Comparison of ENCODE assay signal across 31 mouse cellular contexts in the genomic region with DNA sequence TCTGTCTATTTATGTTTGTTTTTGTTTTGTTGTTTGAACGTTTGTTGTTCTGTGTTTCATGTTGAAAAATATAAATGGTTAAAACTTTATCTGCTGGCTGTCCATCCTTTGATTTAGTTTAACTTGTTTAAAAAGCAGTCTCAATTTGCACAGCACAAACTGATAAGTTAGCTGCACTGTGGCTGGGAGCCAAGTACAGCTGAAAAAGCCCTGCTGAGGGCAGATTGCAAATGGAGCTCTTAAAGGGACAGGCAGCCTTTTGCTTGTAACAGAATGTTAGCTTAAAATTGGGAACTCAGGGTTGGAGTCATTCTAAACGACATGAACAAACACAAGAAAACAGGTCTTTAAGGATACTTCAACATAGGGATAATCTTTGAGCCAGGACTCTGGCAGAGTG. TPM values are rescaled to one million over a fixed set of nuclear protein-coding genes. Genes with fewer than 3 reads are reported as not detected.
DNase-seq lines count a peak whose midpoint lies in the region; ATAC-seq and TF ChIP-seq lines count a peak whose summit lies in the region.
"Not testable (repeated sequence)": the region's sequence is repeated elsewhere in the genome, so short reads cannot be mapped to it uniquely, and the experiment has no call there.
"Had no signal": no experiment of that assay in that cellular context is flagged by ENCODE, and none has a peak within 500 bp of the region (broad histone marks: within the 10 kb centered on the region; RNA-seq: fewer than 3 reads in every experiment).

No protein-coding gene starts in this region.

- peak overlapping the region; percentile 34 for H3K4me3 ChIP-seq in gastrocnemius, adult 2 months
- peak overlapping the region; percentile 14; the same call in 1 of the 2 replicates for H3K4me3 ChIP-seq in heart, adult 2 months
- not testable (repeated sequence) for H3K4me3 ChIP-seq in heart, embryonic 15.5 days

- not testable (repeated sequence) for H3K36me3 ChIP-seq in heart, adult 2 months (ENCODE audit: control insufficient read depth, insufficient read depth, low read length); heart, embryonic 15.5 days

- WGBS in heart, adult 2 months = 29% methylated on average over 2 of the region's 2 CpGs
- 40% methylated on average over 2 of the region's 2 CpGs for WGBS in heart, embryonic 15.5 days

- TF ChIP-seq POLR2A in heart, adult 2 months (IDR thresholded peaks at IDR 0.05; ENCODE audit: insufficient read depth, low read depth, low read length) = not testable (repeated sequence)

- H3K9me3 ChIP-seq in heart, embryonic 15.5 days (replicated peaks) = not testable (repeated sequence)

- TF ChIP-seq CTCF in gastrocnemius, adult 2 months (IDR thresholded peaks at IDR 0.05); heart, adult 2 months (IDR thresholded peaks at IDR 0.05): not testable (repeated sequence)

- H3K27ac ChIP-seq in gastrocnemius, adult 2 months = not testable (repeated sequence)
- peak overlapping the region; percentile 42 for H3K27ac ChIP-seq in heart, adult 2 months
- 0 out of 2 replicates have a peak overlapping the region, but pooled peaks have one; percentile 54 for H3K27ac ChIP-seq in heart, embryonic 15.5 days

- not testable (repeated sequence) for TF ChIP-seq EP300 in heart, adult 2 months (IDR thresholded peaks at IDR 0.05; ENCODE audit: insufficient read depth, low read depth, low read length)

- not testable (repeated sequence) for H3K27me3 ChIP-seq in heart, adult 2 months (ENCODE audit: control insufficient read depth, insufficient read depth, low read length); heart, embryonic 15.5 days

- not testable (repeated sequence) for ATAC-seq in heart, embryonic 15.5 days (replicated peaks; ENCODE audit: insufficient number of reproducible peaks, insufficient read depth, low FRiP score, low read depth)

- peak; percentile 7 for DNase-seq in cerebellum, adult 9-10 months
- not testable (repeated sequence) for DNase-seq in gastrocnemius, adult 2 months
- peak; percentile 26 to 44 for DNase-seq in heart, adult 2 months
- peak; percentile 24 to 32 for DNase-seq in heart, postnatal 36 days
- DNase-seq in kidney, postnatal 4 days = peak; percentile 7 to 10
- peak; percentile 22 for DNase-seq in lung, postnatal 36 days
- DNase-seq in testis, postnatal 14 days (ENCODE audit: low spot score) = peak; percentile 14

- H3K79me2 ChIP-seq in heart, adult 2 months (replicated peaks; ENCODE audit: control insufficient read depth, insufficient read depth, low read length) = not testable (repeated sequence)

- intact Hi-C loops in gastrocnemius, adult 2 months (cut with DNase I); heart, adult 2 months (cut with DNase I); heart, postnatal 36 days (cut with DNase I): not testable (repeated sequence)

- not testable (repeated sequence) for H3K4me2 ChIP-seq in heart, embryonic 15.5 days

- H3K4me1 ChIP-seq in heart, adult 2 months (ENCODE audit: control insufficient read depth, insufficient read depth, low read length); heart, embryonic 15.5 days (replicated peaks): not testable (repeated sequence)

- not testable (repeated sequence) for H3K9ac ChIP-seq in heart, adult 2 months (ENCODE audit: low read depth, low read length); heart, embryonic 15.5 days

RNA-seq across cellular contexts. Expression of gene Crygf, which starts 52.6 kb away (rescaled TPM):
- not detected for total RNA-seq in gastrocnemius, adult 2 months (2021)
- not detected for total RNA-seq in heart, adult 2 months (2021)
- not detected in 2 replicates for polyA plus RNA-seq in heart, adult 2 months (2012; rRNA removed)
- not detected in 2 replicates for polyA plus RNA-seq in heart, embryonic 15.5 days (2015; fragmentation: Nextera tagmentation; extraction: Ambion mirVana)
- total RNA-seq in heart, postnatal 36 days (2021) = not detected
- total RNA-seq: adrenal gland, adult 18-20 months; adrenal gland, postnatal 4 days; gastrocnemius, postnatal 36 days; left cerebral cortex, postnatal 10 days; megakaryocyte-erythroid progenitor cell, adult 5-6 weeks had no signal
- polyA plus RNA-seq: embryonic facial prominence, embryonic 11.5 days; forebrain, embryonic 13.5 days; heart, embryonic 11.5 days; hindbrain, embryonic 11.5 days; hindbrain, embryonic 16.5 days; intestine, embryonic 14.5 days; kidney, postnatal 0 days; limb, embryonic 10.5 days; limb, embryonic 15.5 days; liver, embryonic 14.5 days; lung, adult 2 months; macrophage; midbrain, embryonic 13.5 days; neural tube, embryonic 13.5 days; small intestine, adult 2 months; stomach, embryonic 14.5 days; testis, adult 2 months; urinary bladder, adult 2 months had no signal
